Mouse (Mus musculus): ENCODE measurements around the gene Ube2q2.

GRCm38 (mm10) chr9:55170655-55171412, 22.2 kb downstream of the Ube2q2 start:
- TF ChIP-seq POLR2A (IDR thresholded peaks at IDR 0.05; ENCODE audit: control insufficient read depth, low read depth, low read length), result no peak
- no peak for TF ChIP-seq CTCF (IDR thresholded peaks at IDR 0.05; ENCODE audit: control insufficient read depth, insufficient read depth, insufficient replicate concordance, low read depth, low read length)

Data from testis, adult 2 months (tissue).